Mouse (Mus musculus) heart, embryonic 15.5 days (tissue): ENCODE results near the gene Apom. TPM values are rescaled to one million over a fixed set of nuclear protein-coding genes. Genes with fewer than 3 reads are reported as not detected.
A peak's percentile ranks its signal among the peaks of the same experiment; 100 is the strongest.

Experiments
- ATAC-seq: fragments of 200-750 bp; cut with Nextera tagmentation; replicated peaks from 2 replicates; pipeline ENCODE4 v1.8.0; 2017; ENCODE audit warnings: low read depth, moderate TSS enrichment; ENCODE audit not compliant: insufficient number of reproducible peaks, insufficient read depth, low FRiP score
- H3K27ac ChIP-seq: fragments of 300-500 bp; sonication (generic); 2 replicates; pipeline ENCODE4 v1.5.1; 2015; ENCODE audit warnings: mild to moderate bottlenecking, inconsistent platforms
- H3K27me3 ChIP-seq: fragments of 300-500 bp; sonication (generic); 2 replicates; pipeline ENCODE4 v1.6.1; 2015; ENCODE audit warnings: inconsistent platforms
- H3K36me3 ChIP-seq: fragments of 300-500 bp; sonication (generic); 2 replicates; pipeline ENCODE4 v1.6.1; 2015; ENCODE audit warnings: mild to moderate bottlenecking, inconsistent platforms
- H3K4me1 ChIP-seq: fragments of 300-500 bp; sonication (generic); replicated peaks from 2 replicates; pipeline ENCODE4 v1.6.1; 2015; ENCODE audit warnings: inconsistent platforms
- H3K4me2 ChIP-seq: fragments of 300-500 bp; sonication (generic); 2 replicates; pipeline ENCODE4 v1.6.1; 2015; ENCODE audit warnings: inconsistent platforms, mild to moderate bottlenecking, moderate library complexity
- H3K4me3 ChIP-seq: fragments of 300-500 bp; sonication (generic); 2 replicates; pipeline ENCODE4 v1.5.1; 2015; ENCODE audit warnings: mild to moderate bottlenecking, inconsistent platforms
- H3K9ac ChIP-seq: fragments of 300-500 bp; sonication (generic); 2 replicates; pipeline ENCODE4 v1.6.1; 2015; ENCODE audit warnings: mild to moderate bottlenecking, inconsistent platforms
- H3K9me3 ChIP-seq: fragments of 300-500 bp; sonication (generic); replicated peaks from 2 replicates; pipeline ENCODE4 v1.6.1; 2016; ENCODE audit warnings: inconsistent platforms
- WGBS: fragments of 180-500 bp; shearing (Covaris S2); methylation state at CpG from one replicate; pipeline ENCODE4 v1.1.7; 2015; ENCODE audit warnings: mixed read lengths; 5-methylcytosine and 5-hydroxymethylcytosine counted together
- polyA plus RNA-seq: library from polyadenylated mRNA; unstranded; fragments of >200 nt; fragmentation: Nextera tagmentation; extraction: Ambion mirVana; gene quantifications from 2 replicates; pipeline ENCODE4 v1.2.1, GENCODE M21; 2015

The Apom gene
- polyA plus RNA-seq, 1 experiment from 2014 or later: 0.57 TPM

GRCm38 (mm10) chr17:35106522-35106921 lies 25.3 kb downstream of the Apom start:
- 63% methylated on average over 3 of the region's 3 CpGs for WGBS
- Histone ChIP-seq H3K27me3 (no peaks in the 10 kb centered on the region), H3K9ac (peak overlapping the region; percentile 44; the same call in 1 of the 2 replicates), H3K36me3 (peaks cover 13% of the 10 kb centered on the region; the same call in 1 of the 2 replicates), H3K27ac (no peak overlapping the region), H3K4me2 (no peak overlapping the region), H3K4me1 (peaks cover 19% of the 10 kb centered on the region), H3K4me3 (no peak overlapping the region), H3K9me3 (no peaks in the 10 kb centered on the region)
- ATAC-seq: no peak

- WGBS: 24% methylated on average over 13 of the region's 13 CpGs
- ATAC-seq: no peak
- Histone ChIP-seq H3K9me3 (no peaks in the 10 kb centered on the region), H3K4me1 (peaks cover 19% of the 10 kb centered on the region), H3K4me3 (no peak overlapping the region), H3K4me2 (0 out of 2 replicates have a peak overlapping the region, but pooled peaks have one; percentile 23), H3K27me3 (no peaks in the 10 kb centered on the region), H3K9ac (peak overlapping the region; percentile 44; the same call in 1 of the 2 replicates), H3K36me3 (peaks cover 19% of the 10 kb centered on the region; the same call in 1 of the 2 replicates), H3K27ac (no peak overlapping the region)
Observed at GRCm38 (mm10) chr17:35105740-35106389, 26.0 kb downstream of the Apom start.

GRCm38 (mm10) chr17:35104754-35105153 lies 27.1 kb downstream of the Apom start:
- H3K4me2 ChIP-seq: no peak overlapping the region
- ATAC-seq: no peak
- no peaks in the 10 kb centered on the region for H3K9me3 ChIP-seq
- H3K4me1 ChIP-seq: peaks cover 19% of the 10 kb centered on the region
- H3K36me3 ChIP-seq: peaks cover 27% of the 10 kb centered on the region
- H3K27me3 ChIP-seq: no peaks in the 10 kb centered on the region
- no peak overlapping the region for H3K27ac ChIP-seq
- no peak overlapping the region for H3K4me3 ChIP-seq
- WGBS: 65% methylated on average over 6 of the region's 6 CpGs
- H3K9ac ChIP-seq: no peak overlapping the region

GRCm38 (mm10) chr17:35104079-35104478 lies 27.8 kb downstream of the Apom start:
- ATAC-seq: no peak
- Histone ChIP-seq H3K27ac (no peak overlapping the region), H3K4me2 (no peak overlapping the region), H3K27me3 (no peaks in the 10 kb centered on the region), H3K36me3 (peaks cover 31% of the 10 kb centered on the region), H3K9me3 (no peaks in the 10 kb centered on the region), H3K9ac (no peak overlapping the region), H3K4me1 (peaks cover 19% of the 10 kb centered on the region), H3K4me3 (no peak overlapping the region)
- 80% methylated on average over 7 of the region's 7 CpGs for WGBS

GRCm38 (mm10) chr17:35103221-35103690 lies 28.6 kb downstream of the Apom start:
- H3K27me3 ChIP-seq: no peaks in the 10 kb centered on the region
- peaks cover 19% of the 10 kb centered on the region for H3K4me1 ChIP-seq
- no peak overlapping the region for H3K27ac ChIP-seq
- no peaks in the 10 kb centered on the region for H3K9me3 ChIP-seq
- ATAC-seq: no peak; the same call in 1 of the 2 replicates
- H3K4me3 ChIP-seq: no peak overlapping the region
- H3K9ac ChIP-seq: no peak overlapping the region
- no peak overlapping the region for H3K4me2 ChIP-seq
- WGBS: 41% methylated on average over 6 of the region's 6 CpGs
- H3K36me3 ChIP-seq: peaks cover 40% of the 10 kb centered on the region

GRCm38 (mm10) chr17:35102299-35102698 lies 29.6 kb downstream of the Apom start:
- H3K27ac ChIP-seq: 0 out of 2 replicates have a peak overlapping the region, but pooled peaks have one; percentile 1
- no peak overlapping the region for H3K4me3 ChIP-seq
- H3K9ac ChIP-seq: no peak overlapping the region
- H3K36me3 ChIP-seq: peaks cover 49% of the 10 kb centered on the region
- no peaks in the 10 kb centered on the region for H3K27me3 ChIP-seq
- H3K4me1 ChIP-seq: peaks cover 19% of the 10 kb centered on the region
- no peaks in the 10 kb centered on the region for H3K9me3 ChIP-seq
- no peak overlapping the region for H3K4me2 ChIP-seq
- WGBS: 58% methylated on average over 8 of the region's 8 CpGs
- peak; percentile 40; the same call in 1 of the 2 replicates for ATAC-seq

- Histone ChIP-seq H3K36me3 (peaks cover 61% of the 10 kb centered on the region), H3K27me3 (no peaks in the 10 kb centered on the region), H3K27ac (no peak overlapping the region), H3K4me3 (no peak overlapping the region), H3K9ac (no peak overlapping the region), H3K4me1 (peaks cover 17% of the 10 kb centered on the region), H3K4me2 (no peak overlapping the region), H3K9me3 (no peaks in the 10 kb centered on the region)
- WGBS: 79% methylated on average over 11 of the region's 11 CpGs
- no peak for ATAC-seq
Observed at GRCm38 (mm10) chr17:35101161-35101560, 30.7 kb downstream of the Apom start.

- 59% methylated on average over 10 of the region's 10 CpGs for WGBS
- H3K27ac ChIP-seq: no peak overlapping the region
- no peak overlapping the region for H3K9ac ChIP-seq
- H3K4me3 ChIP-seq: no peak overlapping the region
- peaks cover 13% of the 10 kb centered on the region for H3K4me1 ChIP-seq
- H3K27me3 ChIP-seq: no peaks in the 10 kb centered on the region
- peaks cover 65% of the 10 kb centered on the region for H3K36me3 ChIP-seq
- ATAC-seq: no peak
- no peak overlapping the region for H3K4me2 ChIP-seq
- H3K9me3 ChIP-seq: no peaks in the 10 kb centered on the region
Observed at GRCm38 (mm10) chr17:35100196-35100765, 31.6 kb downstream of the Apom start.

- no peak for ATAC-seq
- H3K36me3 ChIP-seq: peaks cover 88% of the 10 kb centered on the region
- H3K4me2 ChIP-seq: no peak overlapping the region
- no peaks in the 10 kb centered on the region for H3K9me3 ChIP-seq
- H3K27ac ChIP-seq: no peak overlapping the region
- no peak overlapping the region for H3K9ac ChIP-seq
- H3K27me3 ChIP-seq: no peaks in the 10 kb centered on the region
- H3K4me3 ChIP-seq: no peak overlapping the region
- peaks cover 3% of the 10 kb centered on the region; the same call in 1 of the 2 replicates for H3K4me1 ChIP-seq
- 86% methylated on average over 12 of the region's 12 CpGs for WGBS
Observed at GRCm38 (mm10) chr17:35097164-35097655, 34.6 kb downstream of the Apom start.

GRCm38 (mm10) chr17:35096597-35096996 lies 35.3 kb downstream of the Apom start:
- Histone ChIP-seq H3K9me3 (no peaks in the 10 kb centered on the region), H3K27me3 (no peaks in the 10 kb centered on the region), H3K4me2 (no peak overlapping the region), H3K4me1 (no peaks in the 10 kb centered on the region), H3K27ac (no peak overlapping the region; the same call in 1 of the 2 replicates), H3K9ac (no peak overlapping the region), H3K36me3 (peaks cover 85% of the 10 kb centered on the region), H3K4me3 (no peak overlapping the region)
- ATAC-seq: no peak
- whole genome bisulfite sequencing: 87% methylated on average over 12 of the region's 12 CpGs

- WGBS: 76% methylated on average over 15 of the region's 15 CpGs
- no peak overlapping the region for H3K27ac ChIP-seq
- no peaks in the 10 kb centered on the region for H3K9me3 ChIP-seq
- peaks cover 72% of the 10 kb centered on the region for H3K36me3 ChIP-seq
- H3K4me2 ChIP-seq: no peak overlapping the region
- no peak overlapping the region for H3K9ac ChIP-seq
- H3K4me3 ChIP-seq: no peak overlapping the region
- ATAC-seq: no peak
- peaks cover 11% of the 10 kb centered on the region for H3K4me1 ChIP-seq
- H3K27me3 ChIP-seq: no peaks in the 10 kb centered on the region
Observed at GRCm38 (mm10) chr17:35094475-35095365, 37.1 kb downstream of the Apom start.
